Mouse (Mus musculus) hindbrain, embryonic 12.5 days (tissue): ENCODE data around the gene Gm3417. TPM values are rescaled to one million over a fixed set of nuclear protein-coding genes. Genes with fewer than 3 reads are reported as not detected.
"Not testable (repeated sequence)": the region's sequence is repeated elsewhere in the genome, so short reads cannot be mapped to it uniquely, and the experiment has no call there.

Experiments
- ATAC-seq: fragments of 200-750 bp; cut with Nextera tagmentation; 2 replicates; pipeline ENCODE4 v1.8.0; 2017; ENCODE audit warnings: moderate TSS enrichment; ENCODE audit not compliant: low FRiP score
- H3K27ac ChIP-seq: fragments of 300-500 bp; sonication (generic); 2 replicates; pipeline ENCODE4 v1.5.1; 2016; ENCODE audit warnings: mild to moderate bottlenecking
- H3K27me3 ChIP-seq: fragments of 300-500 bp; sonication (generic); 2 replicates; pipeline ENCODE4 v1.6.1; 2016; ENCODE audit warnings: mild to moderate bottlenecking
- H3K36me3 ChIP-seq: fragments of 300-500 bp; sonication (generic); 2 replicates; pipeline ENCODE4 v1.6.1; 2016; ENCODE audit warnings: mild to moderate bottlenecking
- H3K4me1 ChIP-seq: fragments of 300-500 bp; sonication (generic); 2 replicates; pipeline ENCODE4 v1.6.1; 2016
- H3K4me2 ChIP-seq: fragments of 300-500 bp; sonication (generic); replicated peaks from 2 replicates; pipeline ENCODE4 v1.6.1; 2016; ENCODE audit warnings: mild to moderate bottlenecking
- H3K4me3 ChIP-seq: fragments of 300-500 bp; sonication (generic); 2 replicates; pipeline ENCODE4 v1.5.1; 2016; ENCODE audit warnings: mild to moderate bottlenecking
- H3K9ac ChIP-seq: fragments of 300-500 bp; sonication (generic); 2 replicates; pipeline ENCODE4 v1.6.1; 2016; ENCODE audit warnings: mild to moderate bottlenecking, moderate library complexity
- H3K9me3 ChIP-seq: fragments of 300-500 bp; sonication (generic); replicated peaks from 2 replicates; pipeline ENCODE4 v1.6.1; 2016; ENCODE audit warnings: mild to moderate bottlenecking
- WGBS: fragments of 180-500 bp; shearing (Covaris S2); methylation state at CpG from one replicate; pipeline ENCODE4 v1.1.7; 2016; 5-methylcytosine and 5-hydroxymethylcytosine counted together
- polyA plus RNA-seq: library from polyadenylated mRNA; unstranded; fragments of >200 nt; fragmentation: Nextera tagmentation; extraction: Ambion mirVana; gene quantifications from 2 replicates; pipeline ENCODE4 v1.2.1, GENCODE M21; 2016

Gm3417 gene
- polyA plus RNA-seq, 1 experiment from 2014 or later, result 1.1 TPM

DNA sequence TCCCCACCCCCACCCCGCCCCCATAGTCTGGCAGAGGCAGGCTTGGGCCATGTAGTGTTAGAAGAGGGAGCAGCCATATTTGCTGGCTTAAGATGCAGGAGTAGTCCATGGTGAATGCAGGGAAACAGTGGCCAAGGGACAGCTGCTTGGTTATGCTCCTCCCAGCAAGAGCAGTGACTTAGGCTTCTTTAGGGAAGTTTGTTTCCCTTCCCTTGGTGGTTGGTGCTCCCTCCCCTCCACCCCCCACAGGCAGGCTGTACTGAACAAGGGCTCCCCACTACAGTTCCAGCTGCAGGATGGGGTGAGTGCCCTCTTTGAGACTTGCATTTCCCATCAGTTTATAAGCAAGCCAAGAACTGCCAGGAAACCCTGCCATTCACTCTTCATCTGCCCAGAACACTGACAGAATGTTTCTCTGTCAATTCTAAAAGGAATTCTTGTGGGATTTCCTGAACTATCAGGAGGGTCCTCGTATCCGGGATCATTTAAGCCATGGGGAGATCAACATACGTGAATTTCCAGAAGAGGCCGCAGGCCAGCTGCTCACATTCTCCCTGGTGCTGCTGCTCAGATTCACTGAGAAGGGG is 11.6 kb upstream of the Gm3417 start:
- H3K36me3 ChIP-seq, H3K9ac ChIP-seq, ATAC-seq, H3K27ac ChIP-seq, H3K4me2 ChIP-seq, H3K4me3 ChIP-seq, H3K27me3 ChIP-seq, H3K4me1 ChIP-seq, H3K9me3 ChIP-seq: not testable (repeated sequence)
- WGBS, result 81% methylated on average over 4 of the region's 5 CpGs

GRCm38 (mm10) chr17:14977718-14978361 is 750 bp downstream of the Gm3417 start:
- WGBS, result 5% methylated on average over 4 of the region's 7 CpGs
- H3K4me3 ChIP-seq, H3K9me3 ChIP-seq, H3K27me3 ChIP-seq, H3K4me1 ChIP-seq, H3K9ac ChIP-seq, H3K27ac ChIP-seq, H3K36me3 ChIP-seq: not testable (repeated sequence)
- H3K4me2 ChIP-seq, result peak overlapping the region; percentile 33; the same call in 1 of the 2 replicates
- ATAC-seq, result peak; percentile 11; the same call in 1 of the 2 replicates

DNA sequence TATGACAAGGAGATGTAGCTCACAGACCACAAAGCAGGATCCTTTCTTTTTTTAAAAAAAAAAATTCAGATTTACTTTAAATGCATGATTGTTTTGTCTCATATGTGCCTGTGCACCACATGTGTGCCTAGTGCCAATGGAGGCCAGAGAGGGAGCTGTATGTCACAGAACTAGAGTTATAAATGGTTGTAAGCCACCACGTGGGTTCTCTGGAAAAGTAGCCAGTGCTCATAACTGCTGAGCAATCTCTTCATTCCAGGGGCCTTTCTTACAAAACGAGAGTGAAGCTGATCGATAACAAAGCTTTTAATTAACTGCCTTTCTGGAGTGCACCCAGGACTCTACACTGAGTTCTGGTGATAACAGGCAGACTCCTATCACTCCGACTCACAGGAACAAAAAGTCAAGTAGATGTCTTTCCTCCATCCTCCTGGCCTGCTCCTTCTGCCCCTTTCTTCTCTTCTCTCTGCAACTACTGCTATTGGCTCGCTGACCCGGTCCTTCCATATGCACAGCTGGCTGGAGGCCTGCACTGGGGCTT is 10.1 kb downstream of the Gm3417 start:
- not testable (repeated sequence) for H3K27ac ChIP-seq, H3K36me3 ChIP-seq, H3K9ac ChIP-seq, H3K27me3 ChIP-seq, H3K4me3 ChIP-seq, H3K9me3 ChIP-seq, H3K4me1 ChIP-seq, ATAC-seq, H3K4me2 ChIP-seq
- WGBS, result no CpG with 5 or more reads among the region's 6 CpGs

GRCm38 (mm10) chr17:14961557-14962154 is 16.9 kb downstream of the Gm3417 start:
- not testable (repeated sequence) for H3K36me3 ChIP-seq, H3K4me3 ChIP-seq, H3K9me3 ChIP-seq, H3K4me1 ChIP-seq, H3K27ac ChIP-seq, H3K4me2 ChIP-seq, H3K9ac ChIP-seq, H3K27me3 ChIP-seq
- WGBS, result no CpG with 5 or more reads among the region's 44 CpGs
- ATAC-seq, result peak; percentile 95

DNA sequence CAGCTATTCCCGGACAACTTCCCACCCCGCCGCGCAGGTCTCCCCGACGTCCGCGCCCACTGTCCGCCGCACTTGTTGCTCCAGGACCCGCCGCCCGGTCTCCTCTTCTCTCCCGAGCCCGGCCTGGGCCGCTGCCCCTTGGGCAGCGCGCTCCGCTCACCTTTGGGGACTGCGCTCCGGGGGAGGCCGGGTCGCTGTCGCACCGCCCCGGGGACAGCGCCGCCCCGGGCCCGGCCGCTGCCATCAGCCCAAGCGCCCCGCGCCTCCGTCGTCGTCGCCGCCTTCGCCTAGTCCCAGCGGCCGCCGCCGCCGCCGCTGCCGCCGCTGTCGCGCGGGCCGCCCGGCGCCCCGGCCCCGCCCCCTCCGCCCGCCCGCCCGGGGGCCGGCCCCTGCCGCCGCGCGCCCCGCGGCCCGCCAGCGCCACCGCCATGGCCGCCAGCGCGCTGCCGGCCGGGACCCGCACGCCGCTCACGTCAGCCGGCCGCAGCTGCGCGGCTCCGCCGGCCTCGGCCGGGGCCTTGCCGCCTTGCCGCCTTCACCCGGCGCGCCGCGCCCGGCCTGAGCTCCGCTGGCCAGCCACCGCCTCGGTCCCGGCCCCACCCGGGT is 17.5 kb downstream of the Gm3417 start, which contains the start of gene Phf10:
Gene Phf10 (minus strand): TSS at position 323 of the 606 bp plus-strand sequence.
- H3K4me3 ChIP-seq, result peak within 1 kb of the TSS; percentile 79
- not testable (repeated sequence) for H3K27me3 ChIP-seq, H3K9me3 ChIP-seq, H3K4me1 ChIP-seq, H3K36me3 ChIP-seq, H3K27ac ChIP-seq
- peak within 1 kb of the TSS; percentile 84 for H3K9ac ChIP-seq
- peak within 1 kb of the TSS; percentile 95 for H3K4me2 ChIP-seq
- ATAC-seq, result peak; percentile 83
- under 1% methylated on average over 41 of the region's 100 CpGs for WGBS

DNA sequence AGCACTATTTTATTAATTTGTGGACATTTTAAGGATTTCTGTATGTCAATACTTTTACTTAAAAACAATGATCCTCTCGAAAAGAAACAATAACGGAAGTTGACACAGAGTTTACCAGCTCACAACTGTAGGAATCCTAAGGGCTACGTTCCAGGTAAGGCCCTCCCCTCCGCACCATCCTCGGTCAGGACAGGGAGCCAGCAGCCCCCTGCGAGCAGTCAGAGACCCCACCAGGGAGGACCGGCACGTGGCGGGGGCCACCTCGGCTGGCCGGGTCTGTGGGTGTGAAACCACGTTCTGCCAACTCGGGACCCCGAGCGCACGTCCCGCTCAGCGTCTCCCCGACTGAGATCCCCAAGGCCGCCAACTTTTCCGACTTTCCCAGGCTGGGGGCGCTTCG is 18.1 kb downstream of the Gm3417 start:
- WGBS, result under 1% methylated on average over 20 of the region's 23 CpGs
- Histone ChIP-seq H3K4me3 (peak overlapping the region; percentile 79), H3K4me2 (peak overlapping the region; percentile 95), H3K9ac (peak overlapping the region; percentile 84), H3K9me3 (no peaks in the 10 kb centered on the region), H3K27me3 (no peaks in the 10 kb centered on the region), H3K36me3 (peaks cover 4% of the 10 kb centered on the region; the same call in 1 of the 2 replicates), H3K27ac (no peak overlapping the region), H3K4me1 (peaks cover 5% of the 10 kb centered on the region)
- peak; percentile 26; the same call in 1 of the 2 replicates for ATAC-seq

GRCm38 (mm10) chr17:14959979-14960378 is 18.6 kb downstream of the Gm3417 start:
- H3K4me1 ChIP-seq, result peaks cover 5% of the 10 kb centered on the region
- H3K27ac ChIP-seq, result no peak overlapping the region
- peaks cover 4% of the 10 kb centered on the region; the same call in 1 of the 2 replicates for H3K36me3 ChIP-seq
- ATAC-seq, result no peak
- 0 out of 2 replicates have a peak overlapping the region, but pooled peaks have one; percentile 20 for H3K9ac ChIP-seq
- 32% methylated on average over 3 of the region's 3 CpGs for WGBS
- peak overlapping the region; percentile 15; the same call in 1 of the 2 replicates for H3K4me3 ChIP-seq
- no peaks in the 10 kb centered on the region for H3K9me3 ChIP-seq
- H3K27me3 ChIP-seq, result no peaks in the 10 kb centered on the region
- H3K4me2 ChIP-seq, result peak overlapping the region; percentile 95

DNA sequence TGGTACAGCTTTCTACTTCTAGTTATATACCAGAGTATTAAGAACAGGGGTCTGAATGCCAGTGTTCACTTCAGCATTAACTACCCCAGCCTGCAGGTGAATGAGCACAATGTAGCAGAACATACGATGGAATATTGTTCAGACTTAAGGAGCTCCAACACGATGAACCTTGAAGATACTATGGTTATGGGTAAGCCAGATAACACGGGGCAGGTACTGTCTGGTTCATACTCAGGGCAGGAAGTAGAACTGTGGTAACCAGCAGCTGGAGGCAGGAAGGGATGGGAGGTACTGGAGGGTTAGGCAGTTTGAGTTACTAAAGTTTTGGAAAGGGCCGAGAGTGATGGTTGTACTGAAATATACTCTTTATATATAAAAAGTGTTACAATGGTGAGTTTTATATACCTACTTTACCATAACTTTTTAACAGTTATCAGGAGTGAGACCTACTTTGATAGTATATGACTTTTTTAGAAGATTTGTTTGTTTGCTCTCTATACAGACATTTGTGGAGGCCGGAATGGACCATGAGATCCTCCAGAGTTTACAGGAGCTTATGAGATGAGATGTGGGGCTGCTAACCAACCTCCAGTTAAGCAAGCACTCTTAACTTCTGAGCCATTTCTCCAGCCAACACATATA is 19.8 kb downstream of the Gm3417 start:
- Histone ChIP-seq H3K36me3 (peaks cover 11% of the 10 kb centered on the region), H3K27ac (no peak overlapping the region), H3K4me3 (no peak overlapping the region), H3K4me1 (peaks cover 5% of the 10 kb centered on the region), H3K9me3 (no peaks in the 10 kb centered on the region), H3K27me3 (no peaks in the 10 kb centered on the region), H3K4me2 (no peak overlapping the region), H3K9ac (no peak overlapping the region)
- no peak for ATAC-seq
- 91% methylated on average over 5 of the region's 5 CpGs for WGBS

- Histone ChIP-seq H3K9ac (no peak overlapping the region), H3K9me3 (no peaks in the 10 kb centered on the region), H3K4me1 (no peaks in the 10 kb centered on the region), H3K27me3 (no peaks in the 10 kb centered on the region), H3K27ac (no peak overlapping the region), H3K4me3 (no peak overlapping the region), H3K36me3 (peaks cover 41% of the 10 kb centered on the region), H3K4me2 (no peak overlapping the region)
- 91% methylated on average over 8 of the region's 8 CpGs for WGBS
- ATAC-seq, result no peak
Observed at GRCm38 (mm10) chr17:14953452-14953851, 25.1 kb downstream of the Gm3417 start.

GRCm38 (mm10) chr17:14949161-14949827 is 29.3 kb downstream of the Gm3417 start:
- peaks cover 51% of the 10 kb centered on the region for H3K36me3 ChIP-seq
- ATAC-seq, result no peak
- H3K4me2 ChIP-seq, result no peak overlapping the region
- 88% methylated on average over 7 of the region's 7 CpGs for WGBS
- no peaks in the 10 kb centered on the region for H3K9me3 ChIP-seq
- no peak overlapping the region for H3K27ac ChIP-seq
- H3K9ac ChIP-seq, result no peak overlapping the region
- no peaks in the 10 kb centered on the region for H3K27me3 ChIP-seq
- H3K4me1 ChIP-seq, result peaks cover 4% of the 10 kb centered on the region; the same call in 1 of the 2 replicates
- H3K4me3 ChIP-seq, result no peak overlapping the region

DNA sequence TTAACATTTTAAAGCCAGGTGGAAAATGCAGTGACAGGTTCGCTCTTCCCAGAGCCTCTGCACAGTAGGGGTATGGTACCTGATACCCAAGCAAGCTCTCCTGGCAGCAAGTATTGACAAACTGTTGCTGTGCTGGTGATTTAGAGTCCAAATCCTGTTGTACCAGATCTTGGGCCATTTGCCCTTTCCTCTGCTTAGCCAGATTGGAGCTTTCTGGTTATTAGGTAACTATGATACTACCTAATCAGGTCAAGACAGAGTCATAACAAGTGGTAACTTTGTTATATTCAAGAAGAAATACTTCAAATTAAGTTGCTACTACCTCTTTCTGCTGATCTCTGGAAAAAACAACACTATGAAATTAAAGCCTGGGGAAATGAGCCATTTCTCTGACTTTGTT is 34.0 kb downstream of the Gm3417 start:
- Histone ChIP-seq H3K4me3 (no peak overlapping the region), H3K4me2 (peak overlapping the region; percentile 84; the same call in 1 of the 2 replicates)
- 88% methylated on average over 1 of the region's 1 CpGs for WGBS

More for the DNA sequence above, 34.0 kb downstream of the Gm3417 start:
- no peaks in the 10 kb centered on the region for H3K9me3 ChIP-seq
- peaks cover 17% of the 10 kb centered on the region for H3K4me1 ChIP-seq
- H3K36me3 ChIP-seq, result peaks cover 21% of the 10 kb centered on the region
- no peak overlapping the region for H3K9ac ChIP-seq
- no peak for ATAC-seq
- H3K27me3 ChIP-seq, result no peaks in the 10 kb centered on the region
- no peak overlapping the region for H3K27ac ChIP-seq
